Mouse (Mus musculus) CH12.LX (cell line): ENCODE measurements around the gene Med17.

Experiments
- CTCF ChIP-seq, 2 experiments: IDR thresholded peaks in 1 of 2; conservative IDR thresholded peaks in 1 of 2; 2 replicates each; pipeline ENCODE4 v1.5.1; 2011 to 2012; ENCODE audit warnings: low read depth in 2 of 2, low read length in 2 of 2, improper control_type of control experiment in 1 of 2, inconsistent platforms in 1 of 2, mild to moderate bottlenecking in 1 of 2, moderate library complexity in 1 of 2
- IRF4 ChIP-seq: IDR thresholded peaks from 2 replicates; pipeline ENCODE4 v1.6.1; 2014; ENCODE audit warnings: low read depth, mild to moderate bottlenecking, inconsistent platforms, low read length, improper control_type of control experiment
- KAT2A ChIP-seq: IDR thresholded peaks from 2 replicates; pipeline ENCODE4 v1.6.1; 2012; ENCODE audit warnings: low read length, improper control_type of control experiment, inconsistent platforms; ENCODE audit not compliant: insufficient replicate concordance
- MAX ChIP-seq: IDR thresholded peaks from 2 replicates; pipeline ENCODE4 v1.6.1; 2011; ENCODE audit warnings: low read length, improper control_type of control experiment
- POLR2A ChIP-seq: IDR thresholded peaks from 2 replicates; pipeline ENCODE4 v1.6.1; 2011; ENCODE audit warnings: low read depth, mild to moderate bottlenecking, improper control_type of control experiment, low read length
- TCF12 ChIP-seq: IDR thresholded peaks from 2 replicates; pipeline ENCODE4 v1.6.1; 2014; ENCODE audit warnings: low read depth, mild to moderate bottlenecking, inconsistent platforms, low read length, improper control_type of control experiment
- ZC3H11A ChIP-seq: IDR thresholded peaks from 2 replicates; pipeline ENCODE4 v1.6.1; 2012; ENCODE audit warnings: low read depth, mild to moderate bottlenecking, inconsistent platforms, low read length, improper control_type of control experiment

DNA sequence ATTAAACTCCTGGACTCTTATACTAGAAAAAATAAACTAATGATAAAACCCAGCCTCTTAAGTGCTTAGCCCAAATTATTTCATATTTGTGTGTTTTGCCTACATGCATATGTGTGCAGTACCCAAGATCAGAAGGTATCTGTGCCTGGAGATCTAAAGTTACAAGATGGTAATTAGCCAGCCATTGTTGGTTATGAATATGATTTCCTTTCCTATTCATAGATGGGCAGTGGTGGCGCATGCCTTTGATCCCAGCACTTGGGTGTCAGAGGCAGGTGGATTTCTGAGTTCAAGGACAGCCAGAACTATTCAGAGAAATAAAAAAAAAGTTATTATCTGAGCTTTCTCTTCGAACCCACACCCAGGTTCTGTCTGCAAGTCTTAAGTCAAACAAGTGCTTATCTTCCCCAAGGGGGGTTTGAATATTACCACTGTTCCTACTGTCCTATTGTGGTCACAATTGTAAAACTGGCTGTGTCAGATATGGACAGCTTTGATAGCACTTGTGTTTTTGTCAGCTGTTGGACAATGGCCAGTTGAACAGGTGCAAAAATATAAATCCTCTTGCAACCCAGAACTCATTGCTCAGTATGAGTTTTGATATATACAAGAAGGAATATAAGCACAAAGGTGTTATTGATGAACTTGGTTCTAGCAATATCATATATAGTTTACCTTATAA, 32.5 kb upstream of the Med17 start:
- TF ChIP-seq CTCF (conservative IDR thresholded peaks at IDR 0.05 in 1 of 2, IDR thresholded peaks at IDR 0.05 in 1 of 2; ENCODE audit: low read depth in 2 of 2, low read length in 2 of 2), result no peak
- TF ChIP-seq MAX, result no peak
- no peak; the same call in 1 of the 2 replicates for TF ChIP-seq POLR2A
- TF ChIP-seq IRF4, result no peak
- no peak for TF ChIP-seq ZC3H11A
- no peak for TF ChIP-seq TCF12
- TF ChIP-seq KAT2A, result no peak
